Mouse (Mus musculus): ENCODE results near the gene Smoc1. TPM values are rescaled to one million over a fixed set of nuclear protein-coding genes. Genes with fewer than 3 reads are reported as not detected.

The Smoc1 gene
- total RNA-seq, 2 experiments from 2014 or later: 0.42 to 1.0 TPM

GRCm38 (mm10) chr12:81188423-81188822 lies 161.8 kb downstream of the Smoc1 start:
- no peak for ATAC-seq (replicated peaks; ENCODE audit: low FRiP score, low TSS enrichment, poor library complexity, severe bottlenecking)

DNA sequence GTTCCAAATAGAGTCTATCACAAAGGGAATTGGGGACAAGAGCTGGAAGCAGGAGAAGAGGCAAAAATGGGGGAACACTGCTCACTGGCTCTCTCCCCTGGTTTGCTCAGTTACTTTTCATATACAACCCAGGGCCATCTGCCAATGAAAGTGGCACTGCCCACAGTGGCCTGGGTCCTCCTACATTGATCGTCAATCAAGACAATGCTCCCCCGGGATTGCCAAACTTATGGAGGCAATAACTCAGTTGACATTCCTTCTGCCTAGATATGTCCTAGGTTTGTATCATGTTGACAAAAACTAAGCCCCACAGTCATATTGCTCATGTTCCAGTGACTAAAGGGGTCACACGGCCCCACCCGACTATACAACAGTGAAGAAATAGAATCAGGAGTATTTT lies 162.4 kb downstream of the Smoc1 start:
- ATAC-seq (replicated peaks; ENCODE audit: low FRiP score, low TSS enrichment, poor library complexity, severe bottlenecking): no peak

DNA sequence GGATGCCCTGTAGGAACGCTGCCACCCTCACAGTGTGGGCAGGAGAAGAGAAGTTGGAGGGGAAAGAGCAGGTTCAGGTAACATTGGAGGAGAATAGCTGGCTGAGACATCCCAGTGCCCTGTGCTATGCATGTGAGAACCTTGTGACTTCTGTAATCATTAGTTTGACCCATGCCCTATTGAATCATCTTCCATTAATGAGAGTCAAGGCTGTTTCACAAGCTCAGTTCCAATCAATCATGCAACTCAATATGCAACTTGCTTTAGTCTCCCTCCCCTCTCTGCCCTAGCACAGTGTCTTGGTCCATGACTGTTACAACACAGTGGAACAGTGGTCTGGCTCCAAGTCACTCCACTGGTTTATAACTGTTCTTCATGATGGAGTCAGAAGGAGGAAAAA lies 163.0 kb downstream of the Smoc1 start:
- ATAC-seq (replicated peaks; ENCODE audit: low FRiP score, low TSS enrichment, poor library complexity, severe bottlenecking): no peak

DNA sequence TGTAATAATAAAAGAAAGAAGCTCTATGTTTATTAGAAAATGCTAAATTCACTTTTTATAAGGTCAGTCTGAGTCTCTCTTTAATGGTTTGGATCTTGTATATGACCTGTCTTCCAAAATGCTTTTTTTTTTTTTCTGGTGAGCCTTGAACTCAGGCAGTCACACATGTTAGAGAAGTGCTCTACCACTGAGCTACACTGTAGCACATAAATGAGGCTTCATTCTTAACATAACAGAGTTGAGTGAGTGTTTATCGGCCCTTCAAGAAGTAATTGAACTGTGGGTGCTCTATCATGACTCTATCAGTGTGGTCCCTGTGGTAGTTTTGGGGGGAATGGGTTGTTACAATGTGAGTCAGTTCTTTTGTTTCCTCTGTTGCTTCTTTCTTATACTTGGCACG lies 167.4 kb downstream of the Smoc1 start:
- no peak for ATAC-seq (replicated peaks; ENCODE audit: low FRiP score, low TSS enrichment, poor library complexity, severe bottlenecking)

GRCm38 (mm10) chr12:81197468-81198075 lies 171.0 kb downstream of the Smoc1 start:
- ATAC-seq (replicated peaks; ENCODE audit: low FRiP score, low TSS enrichment, poor library complexity, severe bottlenecking): no peak

DNA sequence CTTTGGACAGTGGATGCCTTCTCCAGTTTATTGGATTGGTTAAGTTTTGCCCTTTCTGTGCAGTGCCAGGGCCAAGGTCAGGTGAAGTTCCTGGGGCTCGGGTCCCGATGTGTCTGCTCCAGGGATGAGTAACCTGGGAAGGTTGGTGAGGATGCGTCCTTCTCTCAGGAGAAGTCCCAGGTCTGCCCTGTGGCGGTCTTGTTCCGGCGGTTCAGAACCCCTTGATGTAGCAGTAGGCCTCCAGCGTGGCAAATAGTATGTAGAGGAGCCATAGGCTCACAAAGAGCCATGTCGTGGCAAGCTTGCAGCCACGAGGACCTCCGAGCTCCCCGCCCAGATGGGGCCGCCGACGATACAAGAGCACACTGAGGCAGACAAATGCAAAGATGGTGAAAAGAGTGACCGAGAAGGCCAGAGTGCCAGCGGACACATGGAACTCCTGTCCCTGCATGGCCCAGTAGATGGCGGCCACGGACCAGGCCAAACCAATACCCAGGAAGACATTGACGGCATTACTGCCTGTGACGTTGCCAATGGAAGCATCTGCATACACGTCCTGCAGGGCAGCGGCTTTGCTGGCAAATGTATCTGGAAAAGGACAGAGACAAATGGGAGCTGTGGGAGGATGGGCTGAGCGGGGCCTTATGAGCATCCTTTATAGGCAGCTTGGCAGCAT lies 172.8 kb downstream of the Smoc1 start:
- peak; percentile 41; the same call in 1 of the 2 replicates for ATAC-seq (replicated peaks; ENCODE audit: low FRiP score, low TSS enrichment, poor library complexity, severe bottlenecking)

- ATAC-seq (replicated peaks; ENCODE audit: low FRiP score, low TSS enrichment, poor library complexity, severe bottlenecking): no peak
Measured at GRCm38 (mm10) chr12:81203226-81203625, 176.6 kb downstream of the Smoc1 start.

GRCm38 (mm10) chr12:81205619-81206560 lies 179.3 kb downstream of the Smoc1 start:
- 0 out of 2 replicates have a peak, but pooled peaks have one; percentile 68 for ATAC-seq (replicated peaks; ENCODE audit: low FRiP score, low TSS enrichment, poor library complexity, severe bottlenecking)

GRCm38 (mm10) chr12:81208559-81208958 lies 182.0 kb downstream of the Smoc1 start:
- no peak for ATAC-seq (replicated peaks; ENCODE audit: low FRiP score, low TSS enrichment, poor library complexity, severe bottlenecking)

- no peak for ATAC-seq (replicated peaks; ENCODE audit: low FRiP score, low TSS enrichment, poor library complexity, severe bottlenecking)
Measured at GRCm38 (mm10) chr12:81219339-81219738, 192.7 kb downstream of the Smoc1 start.

DNA sequence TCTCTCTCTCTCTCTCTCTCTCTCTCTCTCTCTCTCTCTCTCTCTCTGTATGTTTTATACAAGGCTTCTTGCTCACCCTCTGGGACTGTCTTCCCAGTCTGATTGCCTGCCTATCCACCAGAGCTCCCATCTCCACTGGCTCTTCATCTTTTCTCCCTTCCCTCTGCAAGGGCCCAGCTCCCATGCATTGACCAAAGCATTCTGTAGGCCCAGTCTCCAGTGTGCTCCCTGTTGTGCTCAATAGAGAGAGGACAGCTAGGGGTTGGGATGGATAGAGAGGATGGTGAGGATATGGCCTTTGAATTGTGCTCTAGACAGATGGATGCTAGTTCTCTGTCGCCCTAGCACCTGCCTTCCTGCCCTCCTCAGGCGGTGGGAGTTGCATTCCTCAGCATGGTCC lies 196.7 kb downstream of the Smoc1 start:
- ATAC-seq (replicated peaks; ENCODE audit: low FRiP score, low TSS enrichment, poor library complexity, severe bottlenecking): no peak

DNA sequence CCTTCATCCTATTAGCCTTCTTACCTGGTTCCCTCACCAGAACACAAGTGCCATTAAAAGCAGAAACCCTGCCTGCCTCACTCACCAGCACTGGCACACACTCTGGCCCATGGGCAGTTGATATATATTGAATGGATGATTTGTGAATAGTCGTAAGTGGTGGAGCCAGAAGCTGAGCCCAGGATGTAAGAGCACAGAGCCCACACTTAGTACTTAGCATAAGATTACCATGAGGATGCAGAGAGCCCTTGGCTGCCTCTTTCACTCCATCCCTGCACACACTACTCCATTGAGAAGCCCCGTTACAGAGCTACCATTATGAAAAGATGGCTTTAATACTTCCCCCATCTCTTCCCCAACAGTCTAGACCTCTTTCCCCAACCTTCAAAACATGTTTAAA lies 198.2 kb downstream of the Smoc1 start:
- ATAC-seq (replicated peaks; ENCODE audit: low FRiP score, low TSS enrichment, poor library complexity, severe bottlenecking): no peak

- ATAC-seq (replicated peaks; ENCODE audit: low FRiP score, low TSS enrichment, poor library complexity, severe bottlenecking): no peak
Measured at GRCm38 (mm10) chr12:81225966-81226577, 199.5 kb downstream of the Smoc1 start.

DNA sequence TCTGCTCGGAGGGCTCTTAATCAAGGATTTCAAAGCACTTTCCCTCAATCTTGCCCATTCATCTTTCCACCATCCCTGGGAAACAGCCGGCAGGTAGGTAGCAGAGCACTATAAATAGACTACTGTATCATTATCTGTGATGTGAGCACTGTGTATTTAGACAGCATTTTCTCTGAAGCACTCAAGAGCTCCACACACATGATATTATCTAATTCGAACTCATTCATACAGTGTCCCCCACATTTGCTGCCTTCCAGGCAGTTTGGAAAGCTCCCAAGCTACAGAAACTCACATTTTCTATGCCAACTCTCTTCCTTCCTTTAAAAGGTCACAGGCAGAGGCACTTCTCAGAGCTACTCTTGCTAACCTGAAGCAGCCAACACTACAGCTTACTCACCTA lies 200.0 kb downstream of the Smoc1 start:
- ATAC-seq (replicated peaks; ENCODE audit: low FRiP score, low TSS enrichment, poor library complexity, severe bottlenecking): no peak

DNA sequence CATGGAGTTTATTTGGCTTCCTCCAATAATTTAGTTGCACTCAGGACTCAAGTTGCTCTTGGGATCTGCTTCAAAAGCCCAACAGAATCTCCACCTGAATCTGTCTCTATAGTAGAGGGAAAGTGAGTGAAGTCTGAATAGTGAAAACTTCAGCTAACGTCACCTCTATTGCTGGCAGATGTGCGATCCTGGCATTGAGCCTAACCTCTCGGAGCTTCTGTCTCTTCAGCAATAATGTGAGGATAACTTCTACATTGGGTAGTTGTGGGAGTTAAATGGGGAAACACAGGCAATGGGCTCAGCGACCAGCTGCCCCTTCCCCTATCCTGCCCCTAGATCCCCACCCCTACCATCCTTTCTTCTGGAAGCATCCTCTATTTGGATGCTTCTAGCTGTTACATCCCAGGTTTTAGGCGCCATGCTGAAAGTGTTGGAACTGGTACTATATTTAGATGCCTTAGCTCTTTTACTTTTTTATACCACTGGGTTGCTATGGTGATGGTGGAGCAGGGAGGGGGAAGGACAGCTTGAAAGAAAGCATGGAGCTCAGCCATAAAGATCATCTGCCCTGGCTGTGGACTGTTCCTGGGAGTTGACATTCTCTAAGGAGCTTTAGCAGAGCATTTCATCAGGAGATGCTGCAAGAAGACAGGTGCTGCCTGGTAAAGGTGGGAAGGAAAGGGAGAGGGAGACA lies 201.3 kb downstream of the Smoc1 start:
- no peak for ATAC-seq (replicated peaks; ENCODE audit: low FRiP score, low TSS enrichment, poor library complexity, severe bottlenecking)

DNA sequence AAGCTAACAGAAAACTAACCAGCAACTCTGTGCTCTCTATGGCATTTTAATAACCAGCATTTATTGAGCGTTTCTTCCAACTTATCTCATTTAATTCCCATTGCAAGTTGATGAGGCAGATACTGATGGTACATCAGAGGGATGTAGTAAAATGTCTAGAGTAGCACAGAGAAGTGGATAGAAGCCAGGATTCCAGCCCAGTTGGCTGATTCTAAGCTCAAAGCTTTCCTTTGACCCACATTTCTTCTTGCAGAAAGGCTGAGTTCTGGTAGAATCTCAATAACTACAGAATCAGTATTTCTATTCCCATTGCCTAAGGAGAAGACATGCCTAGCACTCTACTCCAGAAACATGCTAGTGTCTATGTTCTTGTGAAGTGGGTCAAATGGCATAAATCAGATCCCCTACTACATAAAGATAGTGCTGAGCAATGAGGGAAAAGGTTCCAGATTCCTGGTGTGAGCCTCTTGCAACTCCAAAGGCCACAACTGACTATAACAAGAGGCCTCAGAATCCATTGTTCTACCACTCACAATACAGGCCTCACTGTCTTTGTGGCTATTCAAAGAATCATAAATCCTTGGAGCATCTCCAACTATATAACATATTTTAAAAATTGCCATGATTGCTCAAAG lies 207.3 kb downstream of the Smoc1 start:
- no peak for ATAC-seq (replicated peaks; ENCODE audit: low FRiP score, low TSS enrichment, poor library complexity, severe bottlenecking)

GRCm38 (mm10) chr12:81235456-81236330 lies 209.1 kb downstream of the Smoc1 start:
- no peak for ATAC-seq (replicated peaks; ENCODE audit: low FRiP score, low TSS enrichment, poor library complexity, severe bottlenecking)

Measured in megakaryocyte-erythroid progenitor cell, adult 5-6 weeks (primary cell).